Mouse (Mus musculus): ENCODE results near the gene Ablim2. TPM values are rescaled to one million over a fixed set of nuclear protein-coding genes. Genes with fewer than 3 reads are reported as not detected.
A peak's percentile ranks its signal among the peaks of the same experiment; 100 is the strongest.

Gene Ablim2
- polyA plus RNA-seq, 1 experiment = 3.4 TPM

GRCm38 (mm10) chr5:35721933-35722332, 35.7 kb upstream of the Ablim2 start:
- H3K27ac ChIP-seq (ENCODE audit: insufficient read depth, low read depth, low read length) = peak overlapping the region; percentile 25
- H3K4me3 ChIP-seq (ENCODE audit: insufficient read depth, low read length) = no peak overlapping the region
- TF ChIP-seq POLR2A (IDR thresholded peaks at IDR 0.05; ENCODE audit: borderline replicate concordance, low read depth, low read length) (no peak), CTCF (IDR thresholded peaks at IDR 0.05; ENCODE audit: low read depth, low read length) (no peak)
- peaks cover 66% of the 10 kb centered on the region for H3K4me1 ChIP-seq (ENCODE audit: control insufficient read depth, insufficient read depth, low read length)

GRCm38 (mm10) chr5:35722654-35723053, 35.0 kb upstream of the Ablim2 start:
- peak overlapping the region; percentile 44 for H3K27ac ChIP-seq (ENCODE audit: insufficient read depth, low read depth, low read length)
- no peak overlapping the region for H3K4me3 ChIP-seq (ENCODE audit: insufficient read depth, low read length)
- H3K4me1 ChIP-seq (ENCODE audit: control insufficient read depth, insufficient read depth, low read length) = peaks cover 72% of the 10 kb centered on the region
- no peak for TF ChIP-seq CTCF (IDR thresholded peaks at IDR 0.05; ENCODE audit: low read depth, low read length)
- no peak for TF ChIP-seq POLR2A (IDR thresholded peaks at IDR 0.05; ENCODE audit: borderline replicate concordance, low read depth, low read length)

GRCm38 (mm10) chr5:35723900-35724299, 33.8 kb upstream of the Ablim2 start:
- Histone ChIP-seq H3K4me1 (ENCODE audit: control insufficient read depth, insufficient read depth, low read length) (peaks cover 68% of the 10 kb centered on the region), H3K27ac (ENCODE audit: insufficient read depth, low read depth, low read length) (no peak overlapping the region), H3K4me3 (ENCODE audit: insufficient read depth, low read length) (no peak overlapping the region)
- TF ChIP-seq POLR2A (IDR thresholded peaks at IDR 0.05; ENCODE audit: borderline replicate concordance, low read depth, low read length) = no peak
- TF ChIP-seq CTCF (IDR thresholded peaks at IDR 0.05; ENCODE audit: low read depth, low read length) = no peak

- Histone ChIP-seq H3K4me3 (ENCODE audit: insufficient read depth, low read length) (no peak overlapping the region), H3K4me1 (ENCODE audit: control insufficient read depth, insufficient read depth, low read length) (peaks cover 71% of the 10 kb centered on the region), H3K27ac (ENCODE audit: insufficient read depth, low read depth, low read length) (no peak overlapping the region)
- TF ChIP-seq CTCF (IDR thresholded peaks at IDR 0.05; ENCODE audit: low read depth, low read length) (no peak), POLR2A (IDR thresholded peaks at IDR 0.05; ENCODE audit: borderline replicate concordance, low read depth, low read length) (no peak)
Observed at GRCm38 (mm10) chr5:35725840-35726239, 31.8 kb upstream of the Ablim2 start.

- H3K4me3 ChIP-seq (ENCODE audit: insufficient read depth, low read length) = peak overlapping the region; percentile 71
- H3K4me1 ChIP-seq (ENCODE audit: control insufficient read depth, insufficient read depth, low read length) = peaks cover 55% of the 10 kb centered on the region
- 0 out of 2 replicates have a peak, but pooled peaks have one; percentile 29 for TF ChIP-seq CTCF (IDR thresholded peaks at IDR 0.05; ENCODE audit: low read depth, low read length)
- no peak for TF ChIP-seq POLR2A (IDR thresholded peaks at IDR 0.05; ENCODE audit: borderline replicate concordance, low read depth, low read length)
Observed at GRCm38 (mm10) chr5:35727447-35727846, 30.2 kb upstream of the Ablim2 start.

GRCm38 (mm10) chr5:35728344-35728956, 29.2 kb upstream of the Ablim2 start:
- peaks cover 46% of the 10 kb centered on the region for H3K4me1 ChIP-seq (ENCODE audit: control insufficient read depth, insufficient read depth, low read length)
- peak overlapping the region; percentile 71 for H3K4me3 ChIP-seq (ENCODE audit: insufficient read depth, low read length)
- H3K27ac ChIP-seq (ENCODE audit: insufficient read depth, low read depth, low read length) = peak overlapping the region; percentile 96
- peak; percentile 41; the same call in 1 of the 2 replicates for TF ChIP-seq POLR2A (IDR thresholded peaks at IDR 0.05; ENCODE audit: borderline replicate concordance, low read depth, low read length)
- TF ChIP-seq CTCF (IDR thresholded peaks at IDR 0.05; ENCODE audit: low read depth, low read length) = no peak

More at GRCm38 (mm10) chr5:35727447-35727846, 30.2 kb upstream of the Ablim2 start:
- peak overlapping the region; percentile 96 for H3K27ac ChIP-seq (ENCODE audit: insufficient read depth, low read depth, low read length)

GRCm38 (mm10) chr5:35728957-35729460, 28.7 kb upstream of the Ablim2 start:
- peak overlapping the region; percentile 96 for H3K27ac ChIP-seq (ENCODE audit: insufficient read depth, low read depth, low read length)
- no peak for TF ChIP-seq POLR2A (IDR thresholded peaks at IDR 0.05; ENCODE audit: borderline replicate concordance, low read depth, low read length)
- no peak for TF ChIP-seq CTCF (IDR thresholded peaks at IDR 0.05; ENCODE audit: low read depth, low read length)
- peak overlapping the region; percentile 71 for H3K4me3 ChIP-seq (ENCODE audit: insufficient read depth, low read length)
- H3K4me1 ChIP-seq (ENCODE audit: control insufficient read depth, insufficient read depth, low read length) = peaks cover 41% of the 10 kb centered on the region

GRCm38 (mm10) chr5:35729844-35730243, 27.8 kb upstream of the Ablim2 start:
- Histone ChIP-seq H3K27ac (ENCODE audit: insufficient read depth, low read depth, low read length) (peak overlapping the region; percentile 96), H3K4me3 (ENCODE audit: insufficient read depth, low read length) (peak overlapping the region; percentile 71; the same call in 1 of the 2 replicates), H3K4me1 (ENCODE audit: control insufficient read depth, insufficient read depth, low read length) (peaks cover 37% of the 10 kb centered on the region)
- TF ChIP-seq POLR2A (IDR thresholded peaks at IDR 0.05; ENCODE audit: borderline replicate concordance, low read depth, low read length) = no peak
- TF ChIP-seq CTCF (IDR thresholded peaks at IDR 0.05; ENCODE audit: low read depth, low read length) = no peak

GRCm38 (mm10) chr5:35730552-35730951, 27.1 kb upstream of the Ablim2 start:
- Histone ChIP-seq H3K27ac (ENCODE audit: insufficient read depth, low read depth, low read length) (no peak overlapping the region), H3K4me3 (ENCODE audit: insufficient read depth, low read length) (no peak overlapping the region), H3K4me1 (ENCODE audit: control insufficient read depth, insufficient read depth, low read length) (peaks cover 32% of the 10 kb centered on the region)
- TF ChIP-seq POLR2A (IDR thresholded peaks at IDR 0.05; ENCODE audit: borderline replicate concordance, low read depth, low read length) (no peak), CTCF (IDR thresholded peaks at IDR 0.05; ENCODE audit: low read depth, low read length) (no peak)

GRCm38 (mm10) chr5:35731006-35731405, 26.7 kb upstream of the Ablim2 start:
- H3K27ac ChIP-seq (ENCODE audit: insufficient read depth, low read depth, low read length) = no peak overlapping the region
- TF ChIP-seq CTCF (IDR thresholded peaks at IDR 0.05; ENCODE audit: low read depth, low read length) = no peak
- no peak for TF ChIP-seq POLR2A (IDR thresholded peaks at IDR 0.05; ENCODE audit: borderline replicate concordance, low read depth, low read length)
- peaks cover 28% of the 10 kb centered on the region for H3K4me1 ChIP-seq (ENCODE audit: control insufficient read depth, insufficient read depth, low read length)
- no peak overlapping the region for H3K4me3 ChIP-seq (ENCODE audit: insufficient read depth, low read length)
